Comparison of ENCODE assay signal across 8 mouse cellular contexts in the genomic region with DNA sequence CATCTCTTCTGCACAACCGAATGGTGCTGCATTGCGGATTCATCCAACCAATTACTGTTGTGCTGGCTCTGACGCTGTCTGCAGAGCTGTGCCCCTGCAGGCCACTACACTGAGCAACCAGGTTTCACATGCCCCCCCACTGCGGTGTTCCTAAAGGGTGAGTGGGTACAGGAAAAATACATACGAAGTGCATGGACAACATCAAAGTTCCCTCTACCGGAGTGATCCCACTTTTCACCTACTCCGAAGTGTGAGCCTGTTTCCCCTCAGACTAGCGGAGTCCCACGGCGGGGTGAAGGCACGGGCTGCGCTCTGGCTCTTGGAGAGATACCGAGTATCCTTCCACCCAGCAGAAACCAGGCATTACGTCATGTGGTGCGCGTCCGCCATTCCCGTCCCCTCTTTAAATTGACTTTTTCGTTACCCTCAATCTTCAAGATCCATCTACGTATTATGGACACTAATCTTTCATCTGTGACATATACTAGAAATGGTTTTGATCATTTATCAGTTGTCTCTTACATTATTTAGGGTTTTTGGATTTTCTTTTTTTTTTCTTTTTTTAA. TPM values are rescaled to one million over a fixed set of nuclear protein-coding genes. Genes with fewer than 3 reads are reported as not detected.
DNase-seq lines count a peak whose midpoint lies in the region; ATAC-seq and TF ChIP-seq lines count a peak whose summit lies in the region.

No protein-coding gene starts in this region.

- H3K9me3 ChIP-seq in hindbrain, embryonic 13.5 days: no peaks in the 10 kb centered on the region

- H3K4me1 ChIP-seq in hindbrain, embryonic 13.5 days (replicated peaks): peaks cover 25% of the 10 kb centered on the region

- CTCF ChIA-PET in Patski (lab: Charles Lee): interaction anchor here (0.9 to 1.2 kb wide), 5 partner anchors 11 to 142 kb away, joined by 3 read pairs; no protein-coding TSS in a partner anchor

- POLR2A ChIA-PET in Patski (lab: Charles Lee): interaction anchor here (1.7 kb wide), 1 partner anchor 23 kb away, joined by 5 read pairs; no protein-coding TSS in a partner anchor

- H3K36me3 ChIP-seq in hindbrain, embryonic 13.5 days: no peaks in the 10 kb centered on the region

- in situ Hi-C loops in Patski (cut with MboI; ENCODE audit: low pct_unique_long_range_greater_than_20kb): no loop called here

- peak overlapping the region; percentile 99 for H3K27ac ChIP-seq in hindbrain, embryonic 13.5 days

- TF ChIP-seq CTCF in Patski (IDR thresholded peaks at IDR 0.05): peak; percentile 28

- peak; percentile 79 for ATAC-seq in Patski
- peak; percentile 89 for ATAC-seq in hindbrain, embryonic 13.5 days (ENCODE audit: low FRiP score)

- H3K27me3 ChIP-seq in Patski: no peaks in the 10 kb centered on the region
- no peaks in the 10 kb centered on the region for H3K27me3 ChIP-seq in hindbrain, embryonic 13.5 days

- peak overlapping the region; percentile 60 for H3K4me3 ChIP-seq in hindbrain, embryonic 13.5 days

- peak; percentile 86 for DNase-seq in Patski (ENCODE audit: low read depth, low spot score)
- DNase-seq in cerebellum, postnatal 14 days: peak; percentile 91 to 92
- peak; percentile 70 to 83 for DNase-seq in frontal cortex, postnatal 14 days (ENCODE audit: low spot score in 2 of 2)
- peak; percentile 78 to 80 for DNase-seq in layer of hippocampus, postnatal 36 days
- peak; percentile 81 for DNase-seq in lung, postnatal 25 days (ENCODE audit: low spot score)
- peak; percentile 89 for DNase-seq in retina, embryonic 14.5 days (ENCODE audit: low spot score)
- peak; percentile 70 to 80 for DNase-seq in thymus, postnatal 36 days

- under 1% methylated on average over 20 of the region's 20 CpGs for WGBS in hindbrain, embryonic 13.5 days

- H3K9ac ChIP-seq in hindbrain, embryonic 13.5 days: peak overlapping the region; percentile 87

- H3K4me2 ChIP-seq in hindbrain, embryonic 13.5 days: peak overlapping the region; percentile 68

RNA-seq across cellular contexts. Expression of a gene that starts 0.6 kb away (rescaled TPM):
- 15.3 TPM for polyA plus RNA-seq in Patski (2021)
- polyA plus RNA-seq in hindbrain, embryonic 13.5 days (2015; fragmentation: Nextera tagmentation; extraction: Ambion mirVana): 8.0 and 9.3 TPM in 2 replicates
- total RNA-seq in layer of hippocampus, postnatal 36 days (2021): 10 to 100 TPM; 12.8 to 13.0 TPM

RNA-seq across cellular contexts. Expression of a gene that starts 15.5 kb away (rescaled TPM):
- not detected for polyA plus RNA-seq in Patski (2021)
- 1.8 and 2.7 TPM in 2 replicates for polyA plus RNA-seq in hindbrain, embryonic 13.5 days (2015; fragmentation: Nextera tagmentation; extraction: Ambion mirVana)
- total RNA-seq in layer of hippocampus, postnatal 36 days (2021): not detected

RNA-seq across cellular contexts. Expression of a gene that starts 57.7 kb away (rescaled TPM):
- polyA plus RNA-seq in Patski (2021): 119 TPM
- 848 and 849 TPM in 2 replicates for polyA plus RNA-seq in hindbrain, embryonic 13.5 days (2015; fragmentation: Nextera tagmentation; extraction: Ambion mirVana)
- 100 to 1,000 TPM; 806 to 836 TPM for total RNA-seq in layer of hippocampus, postnatal 36 days (2021)

RNA-seq across cellular contexts. Expression of a gene that starts 58.9 kb away (rescaled TPM):
- 88.2 TPM for polyA plus RNA-seq in Patski (2021)
- 137 and 141 TPM in 2 replicates for polyA plus RNA-seq in hindbrain, embryonic 13.5 days (2015; fragmentation: Nextera tagmentation; extraction: Ambion mirVana)
- 10 to 100 TPM; 32.3 to 39.3 TPM for total RNA-seq in layer of hippocampus, postnatal 36 days (2021)

Comparison
In these comparisons a context has a peak if more than half of its experiments do, and no peak if none do; other contexts are left out.
1. Peak in every context shown above with its lines: DNase-seq, ATAC-seq, H3K4me3 ChIP-seq and H3K27ac ChIP-seq.